Mouse (Mus musculus) stomach, embryonic 16.5 days (tissue): ENCODE results near the gene Mier2. TPM values are rescaled to one million over a fixed set of nuclear protein-coding genes. Genes with fewer than 3 reads are reported as not detected.

ENCODE experiments used
- ATAC-seq: fragments of 200-750 bp; cut with Nextera tagmentation; 2 replicates; pipeline ENCODE4 v1.8.0; 2017; ENCODE audit warnings: moderate number of reproducible peaks, moderate TSS enrichment; ENCODE audit not compliant: insufficient read depth, low FRiP score
- H3K27ac ChIP-seq: fragments of 300-500 bp; sonication (generic); 2 replicates; pipeline ENCODE4 v1.5.1; 2014; ENCODE audit warnings: low read length
- H3K27me3 ChIP-seq: fragments of 300-500 bp; sonication (generic); 2 replicates; pipeline ENCODE4 v1.6.1; 2014; ENCODE audit warnings: low read length, control low read depth, mixed read lengths; ENCODE audit not compliant: control insufficient read depth, insufficient read depth
- H3K36me3 ChIP-seq: fragments of 300-500 bp; sonication (generic); 2 replicates; pipeline ENCODE4 v1.6.1; 2014; ENCODE audit warnings: low read length; ENCODE audit not compliant: control insufficient read depth, insufficient read depth
- H3K4me1 ChIP-seq: fragments of 300-500 bp; sonication (generic); 2 replicates; pipeline ENCODE4 v1.6.1; 2014; ENCODE audit warnings: low read length, control low read depth, mixed read lengths; ENCODE audit not compliant: control insufficient read depth, insufficient read depth
- H3K4me2 ChIP-seq: fragments of 300-500 bp; sonication (generic); 2 replicates; pipeline ENCODE4 v1.6.1; 2014; ENCODE audit warnings: low read depth, low read length, mixed read lengths
- H3K4me3 ChIP-seq: fragments of 300-500 bp; sonication (generic); replicated peaks from 2 replicates; pipeline ENCODE4 v1.5.1; 2014; ENCODE audit warnings: mild to moderate bottlenecking, low read length
- H3K9ac ChIP-seq: fragments of 300-500 bp; sonication (generic); 2 replicates; pipeline ENCODE4 v1.6.1; 2014; ENCODE audit warnings: low read length
- H3K9me3 ChIP-seq: fragments of 300-500 bp; sonication (generic); replicated peaks from 2 replicates; pipeline ENCODE4 v1.6.1; 2016; ENCODE audit warnings: low read length, control low read depth; ENCODE audit not compliant: control insufficient read depth
- WGBS: fragments of 180-500 bp; shearing (Covaris S2); extraction: QIAGEN DNeasy Blood & Tissue Kit; methylation state at CpG from one replicate; pipeline ENCODE4 v1.1.7; 2014; 5-methylcytosine and 5-hydroxymethylcytosine counted together
- polyA plus RNA-seq: library from polyadenylated mRNA; unstranded; fragments of >200 nt; fragmentation: Nextera tagmentation; extraction: Ambion mirVana; gene quantifications from 2 replicates; pipeline ENCODE4 v1.2.1, GENCODE M21; 2015

The Mier2 gene
- polyA plus RNA-seq, 1 experiment from 2014 or later, result 40.7 TPM

- 81% methylated on average over 5 of the region's 5 CpGs for WGBS
- Histone ChIP-seq H3K4me1 (no peaks in the 10 kb centered on the region), H3K4me2 (no peak within 1 kb of the TSS), H3K9ac (no peak within 1 kb of the TSS), H3K36me3 (no peaks in the 10 kb centered on the region), H3K4me3 (no peak within 1 kb of the TSS), H3K27ac (no peak within 1 kb of the TSS), H3K27me3 (no peaks in the 10 kb centered on the region), H3K9me3 (no peaks in the 10 kb centered on the region)
- no peak for ATAC-seq
Observed at GRCm38 (mm10) chr10:79587061-79587751, 32.2 kb upstream of the Mier2 start, which contains the start of gene Theg. Gene Theg, minus strand, starts transcription at chr10:79587331.

DNA sequence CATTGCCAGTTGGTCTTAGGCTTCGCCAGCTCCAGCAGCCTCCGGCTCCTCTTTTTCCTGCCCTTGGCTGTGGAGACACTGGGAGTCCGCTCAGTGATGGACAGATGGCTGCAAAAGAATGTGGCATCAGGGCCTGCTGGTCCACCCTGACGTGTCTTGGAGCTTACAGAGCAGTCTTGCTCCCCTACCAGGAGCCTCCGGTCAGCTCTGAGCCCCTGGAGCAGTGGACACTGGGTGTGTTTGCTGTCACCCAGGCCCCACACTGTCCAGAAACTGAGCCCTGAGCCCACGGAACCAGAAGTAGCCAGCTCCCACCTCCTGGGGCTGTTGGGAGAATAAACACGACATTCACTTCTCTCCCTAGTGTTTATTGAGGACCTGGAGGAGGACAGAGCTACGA, 31.2 kb upstream of the Mier2 start:
- no peak overlapping the region for H3K4me3 ChIP-seq
- ATAC-seq, result no peak
- no peaks in the 10 kb centered on the region for H3K4me1 ChIP-seq
- H3K36me3 ChIP-seq, result no peaks in the 10 kb centered on the region
- 73% methylated on average over 8 of the region's 8 CpGs for WGBS
- H3K27me3 ChIP-seq, result no peaks in the 10 kb centered on the region
- no peak overlapping the region for H3K27ac ChIP-seq
- H3K4me2 ChIP-seq, result no peak overlapping the region
- H3K9me3 ChIP-seq, result no peaks in the 10 kb centered on the region
- no peak overlapping the region for H3K9ac ChIP-seq

DNA sequence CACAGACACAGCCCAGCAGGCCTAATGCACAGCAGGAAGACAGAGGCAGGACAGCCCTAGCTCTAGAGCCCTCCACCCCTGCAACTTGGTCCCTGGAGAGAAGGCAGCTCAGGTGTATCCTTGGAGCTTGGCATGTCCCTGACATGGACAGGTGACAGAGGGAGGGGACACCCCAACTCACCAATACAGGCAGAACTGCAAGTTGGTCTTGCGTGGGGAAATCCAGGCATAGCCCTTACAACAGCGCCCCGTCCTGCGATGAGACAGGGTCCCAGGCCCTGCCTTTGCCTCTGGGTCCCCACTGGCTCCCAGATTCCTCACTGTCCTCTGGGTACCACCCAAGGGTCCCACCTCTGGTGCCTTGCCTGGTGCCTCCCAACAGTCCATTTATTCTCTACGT, 30.7 kb upstream of the Mier2 start:
- no peak overlapping the region for H3K9ac ChIP-seq
- no peak overlapping the region for H3K4me2 ChIP-seq
- WGBS, result 94% methylated on average over 5 of the region's 5 CpGs
- no peaks in the 10 kb centered on the region for H3K27me3 ChIP-seq
- no peaks in the 10 kb centered on the region for H3K9me3 ChIP-seq
- no peak overlapping the region for H3K4me3 ChIP-seq
- no peaks in the 10 kb centered on the region for H3K4me1 ChIP-seq
- no peaks in the 10 kb centered on the region for H3K36me3 ChIP-seq
- no peak for ATAC-seq
- no peak overlapping the region for H3K27ac ChIP-seq

- no peaks in the 10 kb centered on the region for H3K27me3 ChIP-seq
- no peak overlapping the region for H3K4me2 ChIP-seq
- no peak overlapping the region for H3K9ac ChIP-seq
- H3K4me1 ChIP-seq, result no peaks in the 10 kb centered on the region
- WGBS, result 85% methylated on average over 6 of the region's 6 CpGs
- no peak overlapping the region for H3K27ac ChIP-seq
- H3K9me3 ChIP-seq, result no peaks in the 10 kb centered on the region
- ATAC-seq, result no peak
- H3K36me3 ChIP-seq, result no peaks in the 10 kb centered on the region
- H3K4me3 ChIP-seq, result no peak overlapping the region
Observed at GRCm38 (mm10) chr10:79585136-79585535, 30.1 kb upstream of the Mier2 start.

GRCm38 (mm10) chr10:79584426-79584825, 29.4 kb upstream of the Mier2 start:
- Histone ChIP-seq H3K4me3 (no peak overlapping the region), H3K4me1 (no peaks in the 10 kb centered on the region), H3K27me3 (no peaks in the 10 kb centered on the region), H3K9me3 (no peaks in the 10 kb centered on the region), H3K27ac (no peak overlapping the region), H3K4me2 (no peak overlapping the region), H3K9ac (no peak overlapping the region), H3K36me3 (no peaks in the 10 kb centered on the region)
- ATAC-seq, result no peak
- whole genome bisulfite sequencing, result 74% methylated on average over 9 of the region's 9 CpGs

DNA sequence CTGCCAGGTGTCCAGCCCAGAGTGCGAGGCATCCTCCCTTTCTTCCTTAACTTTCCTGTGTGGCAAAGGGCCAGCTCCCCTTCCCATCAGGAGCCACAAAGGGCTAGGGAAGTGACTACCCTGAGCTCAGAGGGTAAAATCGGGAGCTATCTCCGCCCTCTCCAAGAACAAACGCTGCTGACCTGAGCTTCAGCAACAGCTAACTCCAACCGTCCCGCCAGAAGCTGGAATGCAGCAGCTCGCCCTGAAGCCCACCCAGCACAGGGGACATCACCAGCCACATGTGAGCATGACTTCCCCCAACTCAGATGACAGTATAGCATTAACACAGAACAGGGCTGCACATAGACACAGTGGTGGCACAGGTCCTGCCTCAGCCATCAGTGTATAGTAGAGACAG, 29.0 kb upstream of the Mier2 start:
- no peaks in the 10 kb centered on the region for H3K9me3 ChIP-seq
- 40% methylated on average over 7 of the region's 7 CpGs for WGBS
- no peaks in the 10 kb centered on the region for H3K27me3 ChIP-seq
- no peaks in the 10 kb centered on the region for H3K4me1 ChIP-seq
- no peaks in the 10 kb centered on the region for H3K36me3 ChIP-seq
- no peak overlapping the region for H3K27ac ChIP-seq
- no peak overlapping the region for H3K4me2 ChIP-seq
- H3K9ac ChIP-seq, result no peak overlapping the region
- no peak overlapping the region for H3K4me3 ChIP-seq
- no peak for ATAC-seq

DNA sequence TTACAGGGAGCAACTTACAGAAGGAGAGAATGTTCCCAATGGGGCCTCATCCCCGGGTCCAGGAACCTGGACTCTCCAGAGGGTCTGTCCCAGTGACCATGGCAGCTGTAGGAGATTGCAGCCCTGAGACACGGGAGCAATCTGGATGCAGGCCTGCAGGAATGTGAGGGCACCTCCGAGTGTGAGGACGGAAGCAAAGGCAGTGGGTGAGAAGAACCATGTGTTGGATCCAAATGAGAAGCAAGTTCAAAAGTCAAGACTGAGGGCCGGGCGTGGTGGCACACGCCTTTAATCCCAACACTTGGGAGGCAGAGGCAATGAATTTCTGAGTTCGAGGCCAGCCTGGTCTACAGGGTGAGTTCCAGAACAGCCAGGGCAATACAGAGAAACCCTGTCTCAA, 26.5 kb upstream of the Mier2 start:
- Histone ChIP-seq H3K4me2 (no peak overlapping the region), H3K4me1 (no peaks in the 10 kb centered on the region), H3K9me3 (no peaks in the 10 kb centered on the region; the same call in 1 of the 2 replicates), H3K27me3 (no peaks in the 10 kb centered on the region), H3K4me3 (no peak overlapping the region), H3K27ac (no peak overlapping the region), H3K9ac (no peak overlapping the region), H3K36me3 (no peaks in the 10 kb centered on the region)
- ATAC-seq, result no peak
- 80% methylated on average over 8 of the region's 8 CpGs for WGBS

GRCm38 (mm10) chr10:79580811-79581210, 25.8 kb upstream of the Mier2 start:
- Histone ChIP-seq H3K36me3 (no peaks in the 10 kb centered on the region), H3K9me3 (no peaks in the 10 kb centered on the region; the same call in 1 of the 2 replicates), H3K4me1 (no peaks in the 10 kb centered on the region), H3K27me3 (no peaks in the 10 kb centered on the region), H3K4me3 (no peak overlapping the region), H3K27ac (no peak overlapping the region), H3K9ac (no peak overlapping the region), H3K4me2 (no peak overlapping the region)
- 41% methylated on average over 6 of the region's 6 CpGs for WGBS
- ATAC-seq, result no peak

DNA sequence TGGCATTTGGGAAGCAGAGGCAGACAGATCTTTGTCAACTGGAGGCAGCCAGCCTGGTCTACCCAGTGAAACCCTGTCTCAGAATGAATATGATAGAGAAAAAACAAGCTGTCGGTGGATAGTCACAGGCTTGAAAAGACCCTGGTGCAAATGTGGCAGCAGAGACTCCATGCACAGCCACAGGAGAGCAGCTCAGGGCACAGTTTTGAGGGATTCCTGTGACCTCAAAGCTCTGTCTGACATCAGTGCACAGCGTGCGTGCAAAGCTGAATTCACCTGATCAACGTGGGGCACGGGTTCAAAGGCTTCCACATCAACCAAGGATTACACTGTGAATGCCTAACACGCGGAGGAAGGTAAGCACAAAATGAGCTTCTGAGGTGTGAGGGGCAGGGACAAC, 25.4 kb upstream of the Mier2 start:
- Histone ChIP-seq H3K4me1 (no peaks in the 10 kb centered on the region), H3K4me3 (no peak overlapping the region), H3K4me2 (no peak overlapping the region), H3K36me3 (no peaks in the 10 kb centered on the region), H3K9ac (no peak overlapping the region), H3K27me3 (no peaks in the 10 kb centered on the region), H3K27ac (no peak overlapping the region), H3K9me3 (no peaks in the 10 kb centered on the region; the same call in 1 of the 2 replicates)
- WGBS, result 69% methylated on average over 7 of the region's 7 CpGs
- ATAC-seq, result no peak
